Mouse (Mus musculus): ENCODE measurements at regions not wholly inside any gene's neighbourhood (a gene's known extent, or its start where the extent isn't known, plus 50 kb on each side); places are given as distances from the start of the nearest gene placed in this dataset.

- TF ChIP-seq CTCF (IDR thresholded peaks at IDR 0.05; ENCODE audit: low read depth) (no peak), EP300 (IDR thresholded peaks at IDR 0.05; ENCODE audit: low read depth) (no peak)
Measured at GRCm38 (mm10) chr3:54567329-54567728, 125.3 kb upstream of the Supt20 start.
